Mouse (Mus musculus): Measurements from ENCODE around the gene Chordc1.
"Not testable (repeated sequence)": the region's sequence is repeated elsewhere in the genome, so short reads cannot be mapped to it uniquely, and the experiment has no call there.

Gene Chordc1

DNA sequence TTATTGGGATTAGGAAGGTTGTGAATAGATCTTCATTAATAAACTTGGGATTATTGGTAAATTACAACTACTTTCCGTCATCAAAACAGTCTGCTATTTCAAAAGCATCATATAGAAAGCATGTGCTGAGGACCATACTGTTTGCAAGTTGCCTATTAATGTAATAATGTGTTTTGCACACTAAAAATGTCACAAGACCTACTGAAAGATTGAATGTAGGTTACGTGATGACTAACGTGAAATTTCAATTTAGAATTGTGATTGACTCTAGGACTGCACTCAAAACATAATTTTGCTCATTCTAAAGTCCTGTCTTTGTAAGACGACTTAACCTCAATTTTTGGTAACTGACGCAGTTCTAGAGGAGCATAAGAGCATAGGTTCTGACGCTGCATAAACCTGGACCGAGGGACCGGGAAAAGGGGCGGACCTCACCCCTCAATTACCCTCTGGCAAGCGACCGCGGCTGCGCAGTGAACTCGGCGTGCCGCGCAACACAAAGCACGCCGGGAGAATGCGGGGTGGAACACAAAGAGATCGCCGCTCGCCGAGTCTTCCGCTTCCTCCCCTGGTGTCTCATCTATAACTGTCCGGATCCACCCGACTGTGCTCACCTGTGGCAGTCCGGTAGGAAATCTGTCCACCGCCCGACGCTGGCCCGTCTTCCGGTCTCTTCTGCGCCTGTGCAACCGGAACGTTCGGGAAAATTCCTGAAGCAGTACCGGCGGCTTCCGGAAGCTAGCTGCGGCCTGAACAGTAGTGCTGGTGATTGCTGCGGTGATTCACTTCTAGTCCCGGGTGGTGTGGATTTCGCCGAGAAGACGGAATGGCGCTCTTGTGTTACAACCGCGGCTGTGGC is at the start of gene Chordc1:
Gene Chordc1 (plus strand): TSS at position 555 of the 859 bp plus-strand sequence.
- DNase-seq: peak; percentile 96

DNA sequence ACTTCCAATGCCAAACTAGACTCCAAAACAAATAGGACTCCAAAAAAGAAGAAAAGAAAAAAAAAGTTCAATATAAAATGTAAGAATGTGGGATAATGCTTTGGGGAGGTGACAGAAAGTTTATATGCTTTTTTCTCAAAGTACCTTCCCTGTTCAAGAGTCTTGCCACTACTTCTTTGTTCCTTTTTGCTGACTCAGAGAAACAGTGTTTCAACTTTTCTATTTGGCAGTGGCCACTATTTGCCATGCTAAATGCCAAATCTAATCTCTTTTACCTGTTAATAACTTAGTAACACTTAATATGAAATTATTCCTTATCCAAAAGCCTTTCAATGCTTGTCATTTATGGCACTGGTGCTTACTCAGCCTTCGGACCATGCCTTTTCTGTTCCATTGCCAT is 16.0 kb upstream of the Chordc1 start:
- DNase-seq: no peak

DNA sequence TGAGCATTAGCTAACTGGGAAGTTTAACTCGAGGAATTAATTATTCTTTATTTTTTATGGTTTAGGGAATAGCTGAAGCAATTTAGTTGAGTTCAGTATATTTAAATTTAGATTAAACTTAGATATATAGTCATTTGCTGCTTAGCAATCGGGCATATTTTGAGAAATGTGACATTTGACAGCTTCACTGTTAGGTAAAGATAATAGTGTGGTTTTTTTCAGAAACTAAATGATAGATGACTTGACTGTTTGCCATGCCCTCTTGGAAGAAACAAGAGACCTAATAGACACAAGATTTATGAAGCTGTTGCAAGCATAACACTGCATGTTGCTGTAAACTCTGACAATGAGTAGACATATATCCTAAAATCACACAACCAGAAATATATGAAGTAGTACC is 15.1 kb upstream of the Chordc1 start:
- DNase-seq: no peak

DNA sequence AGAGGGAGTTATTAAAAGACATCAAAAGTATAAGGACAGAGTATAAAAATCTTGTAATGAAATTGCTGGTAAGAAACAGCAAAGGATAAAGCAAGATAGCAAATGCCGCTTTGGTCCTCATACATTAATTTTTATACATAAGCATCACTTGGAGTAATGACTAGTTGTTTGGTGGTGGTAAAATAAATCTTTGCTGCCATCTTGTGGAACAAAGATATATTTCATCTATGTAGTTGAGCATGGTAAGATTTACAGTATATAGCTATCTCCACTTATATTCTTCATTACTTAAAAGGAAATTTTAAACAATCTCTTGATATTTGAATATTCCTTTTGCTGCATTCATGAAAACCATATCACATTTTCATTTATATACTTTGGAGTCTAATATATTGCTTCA is 14.4 kb upstream of the Chordc1 start:
- DNase-seq: no peak

DNA sequence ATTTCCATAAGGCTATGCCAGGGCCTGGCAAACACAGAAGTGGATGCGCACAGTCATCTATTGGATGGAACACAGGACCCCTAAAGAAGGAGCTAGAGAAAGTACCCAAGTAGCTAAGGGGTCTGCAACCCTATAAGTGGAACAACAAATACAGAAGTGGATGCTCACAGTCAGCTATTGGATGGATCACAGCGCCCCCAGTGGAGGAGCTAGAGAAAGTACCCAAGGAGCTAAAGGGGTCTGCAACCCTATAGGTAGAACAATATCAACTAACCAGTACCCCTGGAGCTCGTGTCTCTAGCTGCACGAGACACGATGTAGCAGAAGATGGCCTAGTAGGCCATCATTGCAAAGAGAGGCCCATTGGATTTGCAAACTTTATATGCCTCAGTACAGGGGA is 13.2 kb upstream of the Chordc1 start:
- not testable (repeated sequence) for DNase-seq

DNA sequence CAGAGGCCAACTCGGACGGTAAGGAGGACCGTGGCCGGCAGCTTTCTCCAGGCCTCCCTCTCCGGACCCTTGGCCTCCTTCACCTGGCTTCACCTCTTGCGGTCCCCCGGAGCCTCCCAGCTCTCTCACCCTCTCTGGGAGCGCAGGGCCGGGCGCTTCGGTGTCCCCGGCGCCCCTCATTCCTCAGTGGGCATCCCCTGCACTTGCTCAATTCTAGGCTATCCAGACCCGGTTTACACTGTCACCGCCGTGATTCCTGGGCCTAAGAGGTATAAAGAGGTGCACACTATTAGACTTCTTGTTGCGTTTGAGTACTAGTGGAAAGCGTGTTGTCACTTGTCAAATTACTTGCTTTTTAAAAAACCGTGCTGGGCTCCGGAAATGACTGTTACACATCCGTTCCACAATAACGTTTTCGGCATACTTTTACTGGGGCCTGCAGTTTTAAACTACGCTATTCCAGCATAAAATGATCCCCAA is 558 bp downstream of the Chordc1 start:
- no peak for DNase-seq

DNA sequence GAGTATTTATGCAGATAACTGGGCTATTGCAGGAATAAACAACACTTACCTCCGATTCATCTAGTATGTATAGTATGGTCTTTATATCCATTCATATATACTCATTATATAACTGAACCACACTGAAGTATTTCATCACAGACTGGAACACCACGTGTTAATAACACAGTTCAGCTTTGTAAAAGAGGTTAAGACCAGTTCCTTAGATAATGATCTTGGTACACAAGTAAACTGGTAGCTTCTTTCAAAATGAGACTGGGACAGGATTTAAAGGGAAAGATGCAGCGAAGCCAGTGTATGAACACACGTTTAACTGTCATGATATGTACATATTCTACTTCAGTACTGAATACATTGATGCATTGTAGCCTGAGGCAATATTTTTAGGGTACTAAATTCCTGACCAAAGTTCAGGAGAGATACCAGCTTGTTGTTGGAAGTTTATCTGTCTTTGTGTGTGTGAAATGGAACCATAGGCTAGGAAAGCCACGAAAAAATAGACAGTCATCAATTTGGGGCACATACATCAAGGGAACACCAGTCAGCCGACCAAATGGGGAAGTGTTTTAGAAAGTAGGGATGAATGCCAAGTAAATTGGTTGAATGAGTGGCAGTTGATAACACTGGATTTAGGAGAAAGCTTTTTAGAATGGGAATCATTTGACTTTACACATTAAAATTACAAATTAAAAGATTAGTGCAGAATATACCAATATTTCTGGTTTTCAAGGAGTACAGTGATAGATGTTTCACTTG is 1.3 kb downstream of the Chordc1 start:
- DNase-seq: no peak

DNA sequence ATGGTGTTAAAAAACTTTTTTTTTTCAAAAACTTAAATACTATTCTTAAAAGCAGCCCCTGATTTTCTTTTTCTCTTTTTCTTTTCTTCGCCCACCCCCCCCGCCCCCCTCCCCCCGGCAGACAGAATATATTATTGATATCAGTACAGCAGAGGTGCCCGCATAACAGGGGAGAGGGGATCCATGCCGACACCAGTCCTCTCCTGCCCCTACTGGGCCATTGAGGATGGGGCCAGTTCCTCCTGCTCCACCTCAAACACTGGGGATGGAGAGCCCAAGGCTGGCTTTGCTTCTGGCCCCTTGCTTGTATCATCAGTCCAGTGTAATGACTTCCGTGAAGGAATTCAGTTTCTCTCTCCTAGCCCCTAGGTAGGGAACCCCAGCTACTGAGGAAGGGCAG is 6.4 kb downstream of the Chordc1 start:
- no peak for DNase-seq

DNA sequence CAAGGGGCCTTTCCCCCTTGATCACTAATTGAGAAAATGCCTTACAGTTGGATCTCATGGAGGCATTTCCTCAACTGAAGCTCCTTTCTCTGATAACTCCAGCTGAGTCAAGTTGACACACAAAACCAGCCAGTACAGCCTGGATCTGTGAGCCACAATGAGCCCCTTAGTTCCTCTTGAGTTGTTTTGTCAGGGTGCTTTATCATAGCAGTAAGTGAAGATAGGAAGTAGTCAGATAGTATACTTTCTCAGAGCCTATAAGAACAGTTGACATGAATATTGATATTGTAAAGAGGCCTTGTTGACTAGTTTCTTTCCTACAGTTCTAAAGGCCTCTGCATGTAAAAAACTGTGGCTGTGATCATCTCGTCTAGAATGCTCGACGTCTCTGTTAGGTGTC is 28.1 kb downstream of the Chordc1 start:
- DNase-seq: no peak
